Mouse (Mus musculus) embryo, embryonic 11.5 days (tissue): ENCODE measurements at regions not wholly inside any gene's neighbourhood (a gene's known extent, or its start where the extent isn't known, plus 50 kb on each side); places are given as distances from the start of the nearest gene placed in this dataset.

Experiments used
- DNase-seq: peaks from one replicate; pipeline ENCODE4 v3.0.0-alpha.2; 2012; ENCODE audit warnings: low read depth, low spot score

GRCm38 (mm10) chr11:79764026-79764425 is 173.0 kb downstream of the Rab11fip4 start:
- DNase-seq: no peak

- no peak for DNase-seq
These were observed 171.6 kb downstream of the Rab11fip4 start for GRCm38 (mm10) chr11:79762654-79763053.

- DNase-seq: no peak
These were observed 171.0 kb downstream of the Rab11fip4 start for GRCm38 (mm10) chr11:79762027-79762426.

- no peak for DNase-seq
These were observed 169.5 kb downstream of the Rab11fip4 start for GRCm38 (mm10) chr11:79760533-79760932.

DNA sequence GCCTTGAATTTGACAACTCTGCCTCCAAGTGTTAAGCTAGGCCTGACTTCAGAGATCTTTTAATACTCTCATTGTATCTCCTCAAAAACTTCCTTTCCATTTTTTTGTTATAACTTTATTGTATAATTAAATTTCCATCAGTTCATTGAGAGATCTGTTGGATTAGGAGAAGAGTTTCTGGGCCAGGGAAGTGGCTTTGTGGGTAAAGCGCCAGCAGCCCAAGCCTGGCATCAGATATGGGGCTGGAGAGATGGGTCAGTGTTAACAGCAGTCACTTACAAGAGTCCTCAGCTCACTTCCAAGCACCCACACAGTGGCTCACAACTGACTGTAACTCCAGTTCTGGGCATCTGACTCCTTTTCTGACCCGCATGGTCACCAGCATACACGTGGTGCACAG is 167.3 kb downstream of the Rab11fip4 start:
- no peak for DNase-seq

GRCm38 (mm10) chr11:79757513-79758071 is 166.6 kb downstream of the Rab11fip4 start:
- no peak for DNase-seq

GRCm38 (mm10) chr11:79756305-79756846 is 165.4 kb downstream of the Rab11fip4 start:
- no peak for DNase-seq

GRCm38 (mm10) chr11:79753491-79753890 is 162.5 kb downstream of the Rab11fip4 start:
- DNase-seq: no peak

DNA sequence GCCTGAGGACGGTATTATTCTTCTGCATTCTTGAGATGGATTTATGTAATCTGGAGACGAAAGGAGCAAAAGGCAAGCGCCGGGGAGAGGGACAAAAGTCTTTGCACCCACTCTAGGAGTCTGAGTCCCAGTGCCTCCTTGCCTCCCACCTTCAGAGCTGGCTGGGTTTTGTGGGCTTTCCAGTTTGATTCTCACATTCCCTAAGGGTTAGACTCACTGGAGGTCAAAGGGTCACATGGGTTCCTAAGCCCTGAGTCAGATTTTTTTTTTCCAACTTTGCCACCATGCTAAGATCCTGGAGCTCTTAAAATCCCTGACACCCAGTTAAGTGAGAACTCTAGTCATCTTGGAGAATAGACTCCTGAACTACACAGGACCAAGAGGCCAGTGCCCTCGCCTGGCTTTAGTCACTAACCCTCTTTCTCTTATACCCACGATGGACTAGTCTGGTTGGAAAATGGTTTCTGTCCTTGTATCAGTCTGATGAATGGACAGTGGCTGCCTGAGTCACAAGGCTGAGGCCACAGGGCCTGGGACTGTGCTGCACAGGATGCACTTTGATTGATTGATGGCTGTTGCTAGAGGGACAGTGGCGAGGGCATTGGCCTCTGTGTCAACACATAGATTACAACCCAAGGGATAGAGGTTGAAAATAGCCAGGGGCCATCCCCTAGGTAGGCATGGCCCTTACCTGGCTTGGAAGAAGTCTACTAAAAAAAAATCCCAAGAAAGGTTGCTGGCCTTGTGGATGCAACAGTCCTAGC is 161.9 kb downstream of the Rab11fip4 start:
- no peak for DNase-seq

DNA sequence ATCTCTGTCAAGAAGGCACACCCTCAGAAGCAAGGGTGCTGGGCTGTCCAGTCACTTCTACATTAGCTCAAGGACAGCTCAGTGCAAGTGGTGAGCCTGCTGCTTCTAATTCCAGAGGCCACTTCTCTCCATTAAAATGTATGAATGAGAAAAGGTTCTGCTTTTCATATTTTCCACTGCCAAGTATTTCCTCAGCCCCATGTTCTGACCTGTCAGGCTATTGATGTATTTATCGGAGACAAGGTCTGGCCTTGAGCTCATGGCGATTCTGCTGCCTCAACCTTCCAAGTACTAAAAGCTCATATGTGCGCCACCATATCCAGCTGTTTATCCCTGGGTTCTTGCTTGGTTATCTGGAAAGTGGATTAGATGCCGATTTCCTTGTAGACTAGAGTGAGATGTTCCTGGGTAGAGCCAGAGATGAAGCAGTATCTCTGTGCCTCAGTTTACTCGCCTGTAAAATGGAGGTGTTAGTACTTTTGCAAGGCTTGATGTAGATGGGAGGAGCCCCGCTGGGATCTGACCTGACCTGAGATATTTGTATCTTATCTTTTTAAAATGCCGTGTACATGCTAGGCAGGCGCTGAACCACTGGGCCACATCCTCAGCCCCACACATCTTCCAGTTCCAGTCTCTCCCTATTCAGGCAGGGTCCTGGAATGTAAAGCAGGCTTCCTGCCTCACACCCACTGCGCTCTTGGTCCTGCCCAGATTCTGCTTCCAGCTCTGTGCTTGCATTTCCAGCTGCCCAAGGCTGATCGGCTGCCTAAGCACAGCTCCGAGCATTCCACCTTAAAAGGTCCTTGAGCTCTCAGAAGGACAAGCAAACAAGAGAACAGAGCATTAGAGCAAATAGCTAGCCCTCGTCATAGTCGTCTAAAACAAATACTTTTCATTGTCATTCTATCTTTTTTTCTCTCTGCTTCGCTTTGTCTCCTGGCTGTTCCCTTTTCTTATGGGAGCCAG is 161.0 kb downstream of the Rab11fip4 start:
- DNase-seq: no peak

DNA sequence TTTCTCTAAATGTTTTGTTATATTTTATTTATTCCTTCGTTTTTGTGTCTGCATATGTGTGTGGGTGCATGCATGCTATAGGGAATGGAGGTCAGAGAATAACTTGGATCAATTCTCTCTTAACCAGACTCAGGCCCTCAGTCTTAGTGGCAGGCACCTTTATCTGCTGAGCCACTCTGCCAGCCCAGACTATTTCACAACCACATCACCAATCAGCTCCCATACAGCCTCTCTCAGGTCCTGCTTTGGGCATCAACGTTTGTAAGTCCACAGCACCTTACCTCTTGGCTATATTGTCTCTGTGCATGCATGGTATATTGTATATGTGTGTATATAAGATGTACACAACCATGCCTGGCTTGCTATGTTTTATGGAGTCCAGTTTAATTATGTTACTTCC is 159.9 kb downstream of the Rab11fip4 start:
- DNase-seq: no peak

DNA sequence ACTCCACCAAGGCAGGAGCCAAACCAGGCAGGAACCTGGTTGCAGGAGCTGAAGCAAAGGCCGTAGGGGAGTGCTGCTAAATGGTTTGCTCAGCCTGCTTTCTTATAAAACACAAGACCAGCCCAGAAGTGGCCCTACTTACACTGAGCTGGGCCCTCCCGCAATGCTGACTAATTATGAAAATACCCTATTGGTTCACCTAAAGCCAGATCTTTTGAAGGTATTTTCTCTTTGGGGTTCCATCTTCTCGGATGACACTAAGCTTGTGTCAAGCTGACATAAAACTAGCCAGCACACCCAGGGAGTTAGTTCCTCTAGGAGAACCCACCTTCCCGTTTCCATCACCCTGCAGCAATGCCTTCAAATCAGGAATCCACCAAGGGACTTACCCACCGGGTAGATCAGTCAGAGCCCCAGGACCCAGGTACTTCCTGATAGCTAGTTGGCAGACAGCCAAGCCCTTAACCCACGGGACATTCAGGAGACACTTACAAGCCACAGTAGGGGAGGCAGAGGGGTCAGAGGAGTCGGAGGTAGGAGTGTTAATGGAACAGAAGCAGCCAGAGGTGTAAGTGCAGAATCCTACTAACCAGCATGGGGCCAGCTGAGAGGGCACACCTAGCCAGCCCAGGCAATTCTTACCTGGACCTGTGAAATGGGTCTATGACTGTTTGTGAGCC is 158.9 kb downstream of the Rab11fip4 start:
- DNase-seq: no peak

DNA sequence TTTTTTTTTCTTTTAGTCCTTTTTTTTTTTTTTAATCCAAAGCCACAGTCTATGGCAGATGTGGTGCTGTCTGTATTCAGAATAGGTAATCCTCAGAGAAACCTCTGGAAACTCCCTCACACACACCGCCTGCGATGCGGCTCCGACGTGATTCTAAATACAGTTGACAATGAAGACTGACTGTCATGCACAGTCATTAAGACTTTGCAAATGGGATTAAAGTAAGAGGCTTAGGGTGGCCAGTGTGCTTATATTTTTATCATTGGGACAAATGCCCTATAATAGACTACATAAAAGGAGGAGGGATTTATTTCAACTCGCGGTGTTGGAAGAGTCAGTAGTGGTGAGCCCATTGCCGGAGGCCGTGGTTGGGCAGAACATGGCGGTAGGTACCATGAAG is 158.1 kb downstream of the Rab11fip4 start:
- no peak for DNase-seq

GRCm38 (mm10) chr11:79748606-79749125 is 157.7 kb downstream of the Rab11fip4 start:
- DNase-seq: no peak

DNA sequence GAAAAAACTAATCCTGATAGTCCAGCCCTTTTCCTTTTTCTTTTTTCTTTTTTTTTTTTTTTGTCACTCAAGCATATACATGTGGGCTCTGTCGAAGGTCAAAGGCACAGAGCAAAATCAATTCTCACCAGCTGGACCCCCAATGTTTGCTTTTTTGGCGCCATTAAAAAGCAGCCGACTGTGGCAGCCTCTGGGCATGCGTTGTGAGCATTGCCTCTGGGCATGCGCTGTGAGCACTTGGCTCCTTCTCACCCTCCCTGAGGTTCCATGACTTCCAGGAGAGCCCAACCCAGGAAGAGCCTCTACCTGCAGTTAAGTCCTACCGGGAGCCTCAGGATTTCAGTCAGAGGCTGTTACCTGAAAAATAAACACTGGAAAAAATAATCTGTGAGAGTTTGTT is 156.8 kb downstream of the Rab11fip4 start:
- no peak for DNase-seq
